Mouse (Mus musculus): ENCODE results near the gene Ugt1a10. TPM values are rescaled to one million over a fixed set of nuclear protein-coding genes. Genes with fewer than 3 reads are reported as not detected.
"Not testable (repeated sequence)": the region's sequence is repeated elsewhere in the genome, so short reads cannot be mapped to it uniquely, and the experiment has no call there.

Gene Ugt1a10
- under 1 TPM in 1 of 2 experiments, not detected in 1; 0.16 TPM for total RNA-seq (2021)
- long read RNA-seq, experiment 1, result 0 reads
- long read RNA-seq, experiment 2, result 0 reads

DNA sequence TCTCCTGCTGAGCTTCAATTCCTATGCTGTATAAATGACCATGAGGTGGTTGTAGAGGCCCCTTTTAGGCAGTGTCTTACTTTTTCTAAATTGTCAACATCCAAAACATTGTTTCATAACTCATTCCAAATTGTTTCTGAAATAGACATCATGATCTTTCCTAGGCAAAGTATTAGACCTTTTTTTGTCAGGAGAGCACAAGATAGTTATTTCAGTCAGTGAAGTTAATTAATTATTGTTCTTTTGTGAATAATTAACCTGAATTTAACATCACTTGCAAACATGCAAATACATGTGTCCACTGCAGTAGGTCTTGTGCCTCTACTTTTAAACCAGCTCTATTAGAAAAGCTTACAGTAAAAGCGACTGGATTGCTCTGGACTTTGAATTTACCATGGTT is at the start of gene Ugt1a10:
Gene Ugt1a10, plus strand, starts transcription at position 301 of the 400 bp plus-strand sequence.
- DNase-seq, result no peak

DNA sequence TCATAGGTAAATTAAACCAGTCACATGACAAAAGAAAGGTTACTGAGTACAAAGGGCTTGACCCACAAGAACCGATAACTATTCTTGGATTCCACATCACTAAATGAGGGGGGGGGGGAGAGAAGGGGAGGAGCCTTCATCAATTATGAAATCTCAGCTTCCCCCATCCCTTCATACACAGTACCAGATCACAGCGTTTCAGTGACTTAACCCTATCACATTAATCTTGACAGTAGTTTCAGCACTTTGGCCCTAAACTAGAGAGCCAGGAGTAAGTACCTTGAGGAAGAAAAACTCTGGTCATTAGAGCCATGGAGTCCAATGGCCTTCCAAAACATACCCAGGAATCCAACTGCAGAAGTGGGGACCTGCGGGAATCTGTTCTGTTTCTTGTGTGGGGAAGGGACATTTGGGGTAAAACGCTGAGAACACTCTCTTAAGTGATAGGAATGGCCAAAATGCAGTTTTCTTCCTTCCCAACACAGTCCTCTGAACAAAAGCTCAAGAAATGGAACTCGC is 47.4 kb upstream of the Ugt1a10 start:
- no peak for DNase-seq

DNA sequence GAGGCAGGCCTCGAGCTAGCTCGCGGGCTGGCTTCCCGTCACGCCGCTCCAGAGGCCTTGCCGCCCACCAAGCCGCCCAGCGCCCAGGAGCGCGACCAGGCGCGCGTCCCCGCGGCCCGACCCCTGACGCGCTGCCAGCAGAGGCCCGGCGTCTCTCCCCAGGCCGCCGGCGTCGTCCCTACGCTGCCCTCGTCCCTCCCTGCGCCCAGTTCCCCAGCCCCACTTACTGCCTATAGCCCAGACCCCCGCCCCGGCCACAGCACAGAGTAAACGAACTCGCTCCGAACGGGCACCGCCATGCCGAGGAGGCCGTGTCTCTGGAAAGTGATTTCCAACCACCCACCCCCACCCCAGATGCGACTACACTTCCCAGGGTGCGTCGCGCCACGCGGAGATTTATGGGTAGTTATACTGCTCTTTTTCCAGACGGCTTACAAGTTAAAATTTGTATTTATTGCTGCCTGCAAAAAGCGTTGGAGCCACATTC is 46.9 kb upstream of the Ugt1a10 start, which contains the start of gene Usp40:
Gene Usp40, minus strand, starts transcription at position 341 of the 487 bp plus-strand sequence.
- DNase-seq, result peak; percentile 81 to 87

DNA sequence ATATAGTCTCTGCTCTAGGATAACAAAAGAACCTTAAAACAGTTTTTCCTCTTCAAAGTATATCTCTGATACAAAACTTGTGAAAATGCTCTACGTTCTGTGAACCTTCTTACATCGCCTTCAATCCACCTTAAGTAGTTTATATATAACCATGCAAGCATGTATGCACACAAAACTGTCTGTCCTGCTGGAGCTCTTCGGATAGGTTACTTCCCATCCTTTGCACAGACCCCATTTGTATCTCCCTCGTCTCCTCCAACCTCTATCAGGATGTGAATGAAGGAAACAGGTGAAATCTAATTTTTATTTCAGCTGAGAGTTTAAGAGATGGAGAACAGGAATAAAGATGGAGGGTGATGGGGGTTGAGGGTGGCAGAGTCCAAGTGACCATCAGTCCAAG is 46.5 kb upstream of the Ugt1a10 start:
- DNase-seq, result no peak

DNA sequence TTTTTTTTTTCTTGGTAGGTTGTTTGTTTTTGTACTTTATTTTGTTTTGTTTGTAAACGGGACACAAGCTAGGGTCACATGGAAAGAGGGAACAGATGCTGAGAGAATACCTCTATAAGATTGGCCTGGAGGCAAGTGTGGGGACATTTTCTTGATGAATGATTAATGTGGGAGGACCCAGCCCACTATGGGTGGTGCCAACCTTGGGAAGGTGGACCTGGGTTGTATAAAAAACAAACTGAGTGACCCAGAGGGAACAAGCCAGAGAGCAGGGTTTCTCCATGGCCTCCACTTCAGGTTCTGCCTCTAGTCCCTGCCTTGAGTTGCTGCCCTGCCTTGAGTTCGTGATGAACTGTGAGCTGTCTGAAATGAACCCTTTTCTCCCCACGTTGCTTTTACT is 45.7 kb upstream of the Ugt1a10 start:
- no peak for DNase-seq

GRCm38 (mm10) chr1:88013726-88014125 is 41.5 kb upstream of the Ugt1a10 start:
- DNase-seq, result no peak

DNA sequence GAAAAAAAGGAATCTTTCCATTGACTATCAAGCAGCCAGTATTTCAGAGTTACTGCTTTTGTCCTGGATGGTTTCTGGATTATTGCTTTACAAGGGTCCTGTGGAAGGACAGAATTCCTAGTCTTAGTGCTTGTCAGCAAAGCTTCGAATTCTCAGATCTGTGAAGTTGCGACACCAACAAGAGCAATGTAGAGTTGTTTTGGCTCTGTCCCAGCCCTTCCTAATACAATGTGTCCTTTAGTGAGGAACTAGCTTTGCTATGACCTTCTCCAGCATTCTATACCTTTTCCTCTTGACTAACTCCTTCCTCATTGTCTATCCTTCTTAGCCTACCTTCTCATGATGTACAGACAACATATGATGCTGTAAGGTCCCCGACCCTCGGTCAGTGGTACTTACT is 41.0 kb upstream of the Ugt1a10 start:
- DNase-seq, result peak in 1 of 2 experiments; percentile 21

DNA sequence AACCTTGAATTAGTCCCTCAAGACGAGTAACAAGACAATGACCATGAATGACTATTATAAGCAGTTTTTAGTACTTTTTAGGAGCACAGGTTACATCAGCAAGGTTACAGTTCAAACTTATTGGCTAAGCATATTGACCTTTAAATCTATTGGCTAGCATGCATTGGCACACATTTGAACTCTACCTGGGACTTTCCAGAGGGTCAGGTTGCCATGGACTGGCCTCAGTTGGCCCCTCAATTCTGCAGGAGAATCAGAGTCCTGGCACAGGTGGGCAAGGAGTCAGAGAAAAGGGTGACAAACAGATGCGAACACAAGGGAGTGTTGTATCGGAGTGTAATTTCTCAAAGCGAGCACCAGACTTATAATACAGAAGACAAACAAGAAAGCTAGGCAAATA is 40.5 kb upstream of the Ugt1a10 start:
- DNase-seq, result no peak

GRCm38 (mm10) chr1:88015371-88015770 is 39.8 kb upstream of the Ugt1a10 start:
- DNase-seq, result no peak

DNA sequence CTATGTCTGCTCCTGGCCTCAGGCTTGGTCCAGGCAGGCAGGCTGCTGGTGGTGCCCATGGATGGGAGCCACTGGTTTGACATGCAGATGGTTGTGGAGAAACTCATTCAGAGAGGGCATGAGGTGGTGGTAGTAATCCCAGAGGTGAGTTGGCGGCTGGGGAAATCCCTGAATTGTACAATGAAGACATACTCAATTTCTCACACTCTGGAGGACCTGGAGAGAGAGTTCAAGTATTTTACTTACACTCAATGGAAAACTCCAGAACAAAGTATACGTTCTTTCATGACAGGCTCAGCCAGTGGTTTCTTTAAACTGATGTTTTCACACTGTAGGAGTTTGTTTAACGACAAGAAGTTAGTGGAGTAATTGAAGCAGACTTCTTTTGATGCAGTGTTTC is 29.9 kb upstream of the Ugt1a10 start:
- DNase-seq, result not testable (repeated sequence)

DNA sequence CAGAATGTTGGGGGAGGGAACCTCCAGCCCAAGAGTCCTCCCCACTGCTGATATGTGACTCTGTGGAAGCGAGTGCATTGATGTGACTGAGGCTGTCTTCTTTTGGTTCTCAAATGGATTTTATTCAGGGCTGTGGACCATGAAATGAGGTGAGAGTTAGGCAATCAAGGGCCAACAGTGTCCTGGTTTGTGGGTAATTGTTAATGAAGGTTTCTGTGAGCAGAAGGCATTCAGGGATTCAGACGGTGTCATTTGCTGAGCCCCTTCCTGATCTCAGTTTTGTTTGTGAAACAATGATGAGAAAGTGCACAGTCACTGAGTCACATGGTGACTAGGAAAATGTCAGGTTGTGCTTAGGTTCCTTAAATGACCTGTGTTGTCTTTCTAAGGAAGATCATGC is 12.1 kb upstream of the Ugt1a10 start:
- DNase-seq, result not testable (repeated sequence)

GRCm38 (mm10) chr1:88044832-88045437 is 10.3 kb upstream of the Ugt1a10 start:
- DNase-seq, result not testable (repeated sequence)

GRCm38 (mm10) chr1:88047408-88047807 is 7.8 kb upstream of the Ugt1a10 start:
- not testable (repeated sequence) for DNase-seq

- DNase-seq, result not testable (repeated sequence)
Measured at GRCm38 (mm10) chr1:88066472-88067102, 11.4 kb downstream of the Ugt1a10 start.

GRCm38 (mm10) chr1:88070495-88070894 is 15.3 kb downstream of the Ugt1a10 start, which contains the start of gene Ugt1a9:
Gene Ugt1a9, plus strand, starts transcription at chr1:88070800.
- DNase-seq, result no peak

- no peak for DNase-seq
Measured at GRCm38 (mm10) chr1:88070902-88071301, 15.7 kb downstream of the Ugt1a10 start.

- DNase-seq, result no peak
Measured at GRCm38 (mm10) chr1:88074471-88074870, 19.3 kb downstream of the Ugt1a10 start.

DNA sequence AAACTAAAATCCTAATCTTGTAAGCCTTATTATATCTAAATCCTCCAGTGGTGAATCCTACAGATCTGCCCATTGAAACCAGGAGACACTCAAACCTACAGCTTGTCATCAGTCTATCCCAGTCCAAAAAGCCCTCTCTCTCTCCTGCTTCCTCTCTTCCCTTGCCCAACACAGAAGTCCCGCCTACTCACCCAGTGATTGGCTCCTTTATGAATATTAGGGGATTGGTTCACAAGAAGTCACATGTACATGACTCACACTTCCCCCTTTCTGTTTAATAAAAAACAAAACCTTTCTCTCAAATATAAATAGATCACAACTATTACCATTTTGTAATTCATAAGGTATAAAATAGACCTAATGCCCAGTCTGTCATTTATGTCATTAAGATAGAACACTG is 21.9 kb downstream of the Ugt1a10 start:
- DNase-seq, result no peak

DNA sequence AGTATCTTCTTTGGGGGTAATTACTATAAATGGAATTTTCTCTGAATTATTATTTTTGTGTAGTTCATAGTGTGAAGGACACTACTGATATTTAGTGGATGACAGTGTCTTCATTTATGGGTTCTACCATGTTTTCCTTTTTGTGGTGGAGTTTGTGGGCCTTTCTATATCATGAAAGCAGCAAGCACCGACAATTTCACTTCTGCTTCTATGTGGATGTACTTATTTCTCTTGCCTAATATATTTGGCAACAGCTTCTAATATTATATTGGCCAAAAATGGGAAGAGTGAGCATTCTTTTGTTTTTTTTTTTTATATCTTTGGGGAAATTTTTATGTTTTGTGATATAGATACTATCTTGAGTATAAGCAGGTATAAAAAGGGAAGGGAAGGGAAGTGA is 26.5 kb downstream of the Ugt1a10 start:
- DNase-seq, result no peak

GRCm38 (mm10) chr1:88086125-88086524 is 30.9 kb downstream of the Ugt1a10 start:
- no peak for DNase-seq

DNA sequence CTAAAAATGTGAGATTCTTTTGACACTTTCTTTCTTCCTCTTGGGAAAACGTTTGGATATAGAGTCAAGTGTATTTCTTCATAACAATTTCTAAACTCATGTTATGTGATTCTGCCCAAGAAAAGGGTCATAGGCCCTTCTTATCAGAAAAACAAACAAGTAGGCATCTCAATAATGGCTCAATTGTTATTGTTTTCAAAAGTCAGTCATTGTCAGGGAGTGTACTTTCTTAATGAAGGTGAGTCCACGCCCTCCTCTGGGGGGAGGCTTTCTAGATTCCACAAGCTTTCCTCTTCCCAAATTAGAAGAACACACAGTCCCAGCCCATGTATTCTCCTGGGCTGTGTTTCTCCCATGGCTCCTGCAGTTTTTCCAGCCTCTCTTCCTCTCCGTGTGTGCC is 32.3 kb downstream of the Ugt1a10 start, which contains the start of gene Ugt1a8:
Gene Ugt1a8, plus strand, starts transcription at position 301 of the 400 bp plus-strand sequence.
- no peak for DNase-seq

GRCm38 (mm10) chr1:88092341-88092740 is 37.2 kb downstream of the Ugt1a10 start:
- DNase-seq, result no peak

DNA sequence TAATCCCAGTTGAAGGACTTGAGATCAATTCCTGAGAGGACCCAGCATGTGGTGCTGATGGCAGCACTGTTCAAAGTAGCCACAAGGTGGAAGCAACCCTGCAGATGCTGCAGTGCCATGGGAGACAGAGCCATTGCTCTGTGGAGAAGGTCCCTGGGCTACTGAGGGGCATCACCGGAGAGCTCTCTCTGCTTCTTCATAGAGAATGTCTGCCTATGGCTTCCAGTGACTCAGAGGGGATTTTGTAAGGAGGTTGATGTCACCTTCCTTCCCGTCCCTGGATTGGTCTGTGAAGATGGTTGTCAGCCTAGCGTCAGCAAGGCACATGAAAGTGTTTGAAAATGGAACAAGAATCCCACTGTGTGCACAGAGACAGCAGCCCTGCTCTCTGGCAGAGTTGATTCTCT is 39.1 kb downstream of the Ugt1a10 start:
- not testable (repeated sequence) for DNase-seq

All from adrenal gland, postnatal 36 days (tissue).